Mouse (Mus musculus) midbrain, embryonic 16.5 days (tissue): ENCODE data around the gene Ccnb2. TPM values are rescaled to one million over a fixed set of nuclear protein-coding genes. Genes with fewer than 3 reads are reported as not detected.

Experiments used
- ATAC-seq: fragments of 200-750 bp; cut with Nextera tagmentation; 2 replicates; pipeline ENCODE4 v1.8.0; 2017; ENCODE audit warnings: moderate TSS enrichment
- H3K27ac ChIP-seq: fragments of 300-500 bp; sonication (generic); 2 replicates; pipeline ENCODE4 v1.5.1; 2014; ENCODE audit warnings: mild to moderate bottlenecking, low read length, mixed read lengths
- H3K27me3 ChIP-seq: fragments of 300-500 bp; sonication (generic); 2 replicates; pipeline ENCODE4 v1.6.1; 2014; ENCODE audit warnings: low read depth, low read length, mixed read lengths; ENCODE audit not compliant: control insufficient read depth, insufficient read depth
- H3K36me3 ChIP-seq: fragments of 300-500 bp; sonication (generic); 2 replicates; pipeline ENCODE4 v1.6.1; 2014; ENCODE audit warnings: mild to moderate bottlenecking, low read length, moderate library complexity, mixed read lengths; ENCODE audit not compliant: control insufficient read depth, insufficient read depth
- H3K4me1 ChIP-seq: fragments of 300-500 bp; sonication (generic); 2 replicates; pipeline ENCODE4 v1.6.1; 2014; ENCODE audit warnings: mild to moderate bottlenecking, low read length, mixed read lengths; ENCODE audit not compliant: control insufficient read depth, insufficient read depth
- H3K4me2 ChIP-seq: fragments of 300-500 bp; sonication (generic); 2 replicates; pipeline ENCODE4 v1.6.1; 2014; ENCODE audit warnings: mild to moderate bottlenecking, low read length, mixed read lengths
- H3K4me3 ChIP-seq: fragments of 300-500 bp; sonication (generic); 2 replicates; pipeline ENCODE4 v1.5.1; 2014; ENCODE audit warnings: low read depth, mild to moderate bottlenecking, low read length, moderate library complexity, mixed read lengths
- H3K9ac ChIP-seq: fragments of 300-500 bp; sonication (generic); 2 replicates; pipeline ENCODE4 v1.6.1; 2014; ENCODE audit warnings: low read depth, low read length, mixed read lengths
- H3K9me3 ChIP-seq: fragments of 300-500 bp; sonication (generic); replicated peaks from 2 replicates; pipeline ENCODE4 v1.6.1; 2014; ENCODE audit warnings: mild to moderate bottlenecking, low read length, mixed read lengths; ENCODE audit not compliant: control insufficient read depth, poor library complexity, severe bottlenecking
- WGBS: fragments of 180-500 bp; shearing (Covaris S2); extraction: QIAGEN DNeasy Blood & Tissue Kit; methylation state at CpG from one replicate; pipeline ENCODE4 v1.1.7; 2014; 5-methylcytosine and 5-hydroxymethylcytosine counted together
- polyA plus RNA-seq: library from polyadenylated mRNA; unstranded; fragments of >200 nt; fragmentation: Nextera tagmentation; extraction: Ambion mirVana; gene quantifications from 2 replicates; pipeline ENCODE4 v1.2.1, GENCODE M21; 2015

Gene Ccnb2
- polyA plus RNA-seq, 1 experiment from 2014 or later, result 14.8 TPM

GRCm38 (mm10) chr9:70389548-70389947, 31.8 kb downstream of the Ccnb2 start:
- no peak overlapping the region for H3K9ac ChIP-seq
- no peak for ATAC-seq
- H3K9me3 ChIP-seq, result no peaks in the 10 kb centered on the region
- H3K27ac ChIP-seq, result no peak overlapping the region
- H3K4me1 ChIP-seq, result peaks cover 2% of the 10 kb centered on the region; the same call in 1 of the 2 replicates
- no peak overlapping the region for H3K4me3 ChIP-seq
- H3K36me3 ChIP-seq, result no peaks in the 10 kb centered on the region
- WGBS, result 93% methylated on average over 3 of the region's 3 CpGs
- H3K4me2 ChIP-seq, result no peak overlapping the region
- no peaks in the 10 kb centered on the region for H3K27me3 ChIP-seq

- no peak overlapping the region for H3K9ac ChIP-seq
- H3K9me3 ChIP-seq, result no peaks in the 10 kb centered on the region
- H3K4me1 ChIP-seq, result peaks cover 2% of the 10 kb centered on the region; the same call in 1 of the 2 replicates
- H3K27me3 ChIP-seq, result no peaks in the 10 kb centered on the region
- no peaks in the 10 kb centered on the region for H3K36me3 ChIP-seq
- no peak overlapping the region for H3K4me2 ChIP-seq
- no peak for ATAC-seq
- no peak overlapping the region for H3K27ac ChIP-seq
- H3K4me3 ChIP-seq, result no peak overlapping the region
- WGBS, result 92% methylated on average over 4 of the region's 4 CpGs
Measured at GRCm38 (mm10) chr9:70387410-70388119, 33.8 kb downstream of the Ccnb2 start.

- ATAC-seq, result no peak
Measured at GRCm38 (mm10) chr9:70384958-70385728, 36.2 kb downstream of the Ccnb2 start.

GRCm38 (mm10) chr9:70384494-70384893, 36.9 kb downstream of the Ccnb2 start:
- no peak for ATAC-seq
- WGBS, result 98% methylated on average over 4 of the region's 4 CpGs
- H3K27me3 ChIP-seq, result no peaks in the 10 kb centered on the region

More at GRCm38 (mm10) chr9:70384958-70385728, 36.2 kb downstream of the Ccnb2 start:
- no peaks in the 10 kb centered on the region for H3K4me1 ChIP-seq
- WGBS, result 91% methylated on average over 18 of the region's 18 CpGs
- H3K27ac ChIP-seq, result no peak overlapping the region
- no peak overlapping the region for H3K4me2 ChIP-seq
- H3K36me3 ChIP-seq, result no peaks in the 10 kb centered on the region
- H3K9me3 ChIP-seq, result no peaks in the 10 kb centered on the region
- H3K27me3 ChIP-seq, result no peaks in the 10 kb centered on the region
- H3K4me3 ChIP-seq, result no peak overlapping the region
- H3K9ac ChIP-seq, result no peak overlapping the region

GRCm38 (mm10) chr9:70383750-70384149, 37.6 kb downstream of the Ccnb2 start:
- H3K27ac ChIP-seq, result no peak overlapping the region
- ATAC-seq, result no peak
- no peaks in the 10 kb centered on the region for H3K36me3 ChIP-seq
- no peak overlapping the region for H3K4me2 ChIP-seq
- no peak overlapping the region for H3K4me3 ChIP-seq
- H3K27me3 ChIP-seq, result no peaks in the 10 kb centered on the region
- no peaks in the 10 kb centered on the region for H3K4me1 ChIP-seq
- no peaks in the 10 kb centered on the region for H3K9me3 ChIP-seq
- 80% methylated on average over 10 of the region's 10 CpGs for WGBS
- H3K9ac ChIP-seq, result no peak overlapping the region

More at GRCm38 (mm10) chr9:70384494-70384893, 36.9 kb downstream of the Ccnb2 start:
- H3K4me2 ChIP-seq, result no peak overlapping the region
- H3K9me3 ChIP-seq, result no peaks in the 10 kb centered on the region
- H3K27ac ChIP-seq, result no peak overlapping the region
- no peaks in the 10 kb centered on the region for H3K4me1 ChIP-seq
- no peaks in the 10 kb centered on the region for H3K36me3 ChIP-seq
- no peak overlapping the region for H3K4me3 ChIP-seq
- no peak overlapping the region for H3K9ac ChIP-seq

GRCm38 (mm10) chr9:70382091-70382490, 39.3 kb downstream of the Ccnb2 start:
- Histone ChIP-seq H3K9me3 (no peaks in the 10 kb centered on the region), H3K27ac (no peak overlapping the region), H3K4me3 (no peak overlapping the region), H3K4me2 (no peak overlapping the region), H3K4me1 (no peaks in the 10 kb centered on the region), H3K9ac (no peak overlapping the region), H3K27me3 (no peaks in the 10 kb centered on the region), H3K36me3 (no peaks in the 10 kb centered on the region)
- no peak for ATAC-seq
- 88% methylated on average over 12 of the region's 12 CpGs for WGBS

GRCm38 (mm10) chr9:70379502-70380467, 41.6 kb downstream of the Ccnb2 start:
- no peak overlapping the region for H3K9ac ChIP-seq

GRCm38 (mm10) chr9:70371638-70372037, 49.7 kb downstream of the Ccnb2 start:
- Histone ChIP-seq H3K27ac (no peak overlapping the region), H3K9me3 (no peaks in the 10 kb centered on the region), H3K4me1 (no peaks in the 10 kb centered on the region), H3K36me3 (peaks cover 4% of the 10 kb centered on the region; the same call in 1 of the 2 replicates), H3K4me3 (no peak overlapping the region), H3K27me3 (no peaks in the 10 kb centered on the region), H3K9ac (no peak overlapping the region), H3K4me2 (no peak overlapping the region)
- WGBS, result 73% methylated on average over 5 of the region's 5 CpGs
- ATAC-seq, result no peak

More at GRCm38 (mm10) chr9:70379502-70380467, 41.6 kb downstream of the Ccnb2 start:
- WGBS, result 90% methylated on average over 7 of the region's 7 CpGs
- Histone ChIP-seq H3K4me3 (no peak overlapping the region), H3K4me2 (no peak overlapping the region), H3K27me3 (no peaks in the 10 kb centered on the region), H3K9me3 (no peaks in the 10 kb centered on the region), H3K36me3 (no peaks in the 10 kb centered on the region), H3K4me1 (no peaks in the 10 kb centered on the region), H3K27ac (no peak overlapping the region)
- ATAC-seq, result no peak
